Mouse (Mus musculus) G1E (cell line): ENCODE measurements around the gene Pds5a. TPM values are rescaled to one million over a fixed set of nuclear protein-coding genes. Genes with fewer than 3 reads are reported as not detected.
"Not testable (repeated sequence)": the region's sequence is repeated elsewhere in the genome, so short reads cannot be mapped to it uniquely, and the experiment has no call there.

Source experiments
- ATAC-seq: 2 replicates; pipeline ENCODE4 v1.8.0; 2016; ENCODE audit warnings: mild to moderate bottlenecking; ENCODE audit not compliant: insufficient number of reproducible peaks, poor library complexity, low FRiP score, severe bottlenecking; ENCODE audit errors: extremely low read depth
- DNase-seq: peaks from one replicate; pipeline ENCODE4 v3.0.0; 2012; ENCODE audit warnings: low spot score
- H3K27me3 ChIP-seq: 2 replicates; pipeline ENCODE4 v1.6.1; 2012; ENCODE audit warnings: mild to moderate bottlenecking, low read length, inconsistent platforms; ENCODE audit not compliant: insufficient read depth
- H3K36me3 ChIP-seq: replicated peaks from 2 replicates; pipeline ENCODE3; 2012; ENCODE audit warnings: mild to moderate bottlenecking, inconsistent platforms
- H3K4me1 ChIP-seq: 2 replicates; pipeline ENCODE4 v1.6.1; 2012; ENCODE audit warnings: low read depth, low read length, inconsistent platforms, mixed read lengths; ENCODE audit not compliant: insufficient read depth
- H3K4me3 ChIP-seq: 2 replicates; pipeline ENCODE4 v1.5.1; 2012; ENCODE audit warnings: low read depth, mild to moderate bottlenecking, inconsistent platforms, low read length, moderate library complexity, mixed read lengths
- H3K9me3 ChIP-seq: replicated peaks from 2 replicates; pipeline ENCODE4 v1.6.1; 2012; ENCODE audit warnings: inconsistent platforms
- CTCF ChIP-seq: IDR thresholded peaks from 2 replicates; pipeline ENCODE4 v1.5.1; 2012; ENCODE audit warnings: low read depth, low read length, inconsistent platforms, mixed read lengths
- GATA1 ChIP-seq: IDR thresholded peaks from 2 replicates; pipeline ENCODE4 v1.6.1; 2012; ENCODE audit warnings: borderline replicate concordance, low read length, inconsistent platforms, mixed read lengths
- GATA2 ChIP-seq: IDR thresholded peaks from 2 replicates; pipeline ENCODE4 v1.6.1; 2012; ENCODE audit warnings: low read depth, low read length, inconsistent platforms, borderline replicate concordance
- POLR2AphosphoS5 ChIP-seq: IDR thresholded peaks from 2 replicates; pipeline ENCODE4 v1.6.1; 2012; ENCODE audit warnings: low read depth, low read length, inconsistent platforms; ENCODE audit not compliant: insufficient replicate concordance
- TAL1 ChIP-seq: conservative IDR thresholded peaks from 2 replicates; pipeline ENCODE4 v1.6.1; 2012; ENCODE audit warnings: low read depth, low read length, inconsistent platforms, mixed read lengths
- polyA plus RNA-seq: library from polyadenylated mRNA; stranded (reverse); fragments of >175 nt; gene quantifications from 2 replicates; pipeline ENCODE4 v1.2.3, GENCODE M21; 2012
- total RNA-seq, 2 experiments: library from RNA; stranded (forward) in 1 of 2; stranded (reverse) in 1 of 2; fragments of 200-1000 nt in 1 of 2; fragments of >200 nt in 1 of 2; fragmentation: Nextera tagmentation in 1 of 2; gene quantifications; 2 replicates each; pipeline ENCODE4 v1.2.3; 2014 to 2017

The Pds5a gene
- total and polyA plus RNA-seq, 3 experiments, result 22.9 to 441 (median 434) TPM

GRCm38 (mm10) chr5:65698759-65699136, 675 bp upstream of the Pds5a start:
- Histone ChIP-seq H3K4me1 (peaks cover 34% of the 10 kb centered on the region), H3K36me3 (peaks cover 25% of the 10 kb centered on the region), H3K9me3 (no peaks in the 10 kb centered on the region), H3K4me3 (peak overlapping the region; percentile 85), H3K27me3 (no peaks in the 10 kb centered on the region)
- TF ChIP-seq POLR2AphosphoS5 (no peak), CTCF (no peak), GATA1 (no peak), GATA2 (no peak), TAL1 (no peak)
- DNase-seq (no peak), ATAC-seq (no peak)

- ATAC-seq, result no peak
These were observed 612 bp downstream of the Pds5a start for GRCm38 (mm10) chr5:65697486-65697835.

GRCm38 (mm10) chr5:65696821-65697485, 1.1 kb downstream of the Pds5a start:
- peak; percentile 36; the same call in 1 of the 2 replicates for TF ChIP-seq CTCF
- no peak for TF ChIP-seq POLR2AphosphoS5
- DNase-seq, result peak; percentile 23
- ATAC-seq, result no peak
- H3K4me1 ChIP-seq, result peaks cover 35% of the 10 kb centered on the region
- H3K9me3 ChIP-seq, result no peaks in the 10 kb centered on the region
- H3K27me3 ChIP-seq, result no peaks in the 10 kb centered on the region
- peak overlapping the region; percentile 85 for H3K4me3 ChIP-seq
- H3K36me3 ChIP-seq, result peaks cover 41% of the 10 kb centered on the region

More at GRCm38 (mm10) chr5:65697486-65697835, 612 bp downstream of the Pds5a start:
- DNase-seq, result peak; percentile 34
- TF ChIP-seq CTCF (no peak), GATA2 (no peak), GATA1 (no peak), TAL1 (no peak), POLR2AphosphoS5 (no peak)
- H3K4me1 ChIP-seq, result peaks cover 33% of the 10 kb centered on the region
- H3K4me3 ChIP-seq, result peak overlapping the region; percentile 85
- H3K9me3 ChIP-seq, result no peaks in the 10 kb centered on the region
- H3K36me3 ChIP-seq, result peaks cover 36% of the 10 kb centered on the region
- no peaks in the 10 kb centered on the region for H3K27me3 ChIP-seq

DNA sequence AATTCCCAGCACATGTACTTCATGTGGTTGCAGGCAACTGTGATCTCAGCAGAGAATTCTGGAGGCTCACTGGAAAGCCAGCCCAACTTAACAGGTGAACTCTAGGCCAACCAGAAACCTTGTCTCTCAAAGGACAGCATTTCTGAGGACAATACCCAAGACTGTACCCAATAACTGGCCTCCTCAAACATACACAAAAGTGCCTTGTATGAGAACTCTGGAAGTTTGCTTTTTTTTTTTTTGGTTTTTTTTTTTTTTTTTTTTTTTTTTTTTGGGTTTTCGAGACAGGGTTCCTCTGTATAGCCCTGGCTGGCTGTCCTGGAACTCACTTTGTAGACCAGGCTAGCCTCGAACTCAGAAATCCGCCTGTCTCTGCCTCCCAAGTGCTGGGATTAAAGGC, 4.0 kb downstream of the Pds5a start:
- H3K9me3 ChIP-seq, DNase-seq, H3K27me3 ChIP-seq, ATAC-seq, H3K4me3 ChIP-seq: not testable (repeated sequence)
- Histone ChIP-seq H3K36me3 (peaks cover 65% of the 10 kb centered on the region), H3K4me1 (peaks cover 38% of the 10 kb centered on the region)

DNA sequence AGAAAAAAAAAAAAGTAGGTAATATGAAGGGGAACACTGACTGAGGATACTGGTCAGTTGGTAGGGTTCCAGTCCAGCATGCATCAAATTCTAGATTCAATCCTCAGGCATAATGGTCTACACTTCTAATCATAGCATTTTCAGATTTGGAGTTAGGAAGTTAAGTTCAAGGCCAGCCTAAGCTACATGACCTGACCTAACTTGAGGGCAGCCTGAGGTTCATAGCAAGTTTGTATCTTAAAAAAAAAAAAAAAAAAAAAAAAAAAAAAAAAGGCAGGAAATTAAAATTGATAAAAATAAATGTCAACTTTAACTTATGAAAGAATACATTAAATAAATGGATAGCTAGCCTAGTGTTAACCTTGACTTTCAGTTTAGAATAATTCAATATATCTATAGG, 5.1 kb downstream of the Pds5a start:
- no peak for DNase-seq
- H3K27me3 ChIP-seq, result no peaks in the 10 kb centered on the region
- TF ChIP-seq CTCF (no peak), GATA2 (no peak), POLR2AphosphoS5 (no peak), TAL1 (no peak), GATA1 (no peak)
- H3K9me3 ChIP-seq, result no peaks in the 10 kb centered on the region
- peaks cover 73% of the 10 kb centered on the region for H3K36me3 ChIP-seq
- H3K4me1 ChIP-seq, result peaks cover 42% of the 10 kb centered on the region
- no peak for ATAC-seq
- H3K4me3 ChIP-seq, result no peak overlapping the region

GRCm38 (mm10) chr5:65688806-65689205, 9.3 kb downstream of the Pds5a start:
- no peak for DNase-seq
- no peak for TF ChIP-seq TAL1
- no peak for TF ChIP-seq GATA2
- TF ChIP-seq GATA1, result no peak
- no peak for TF ChIP-seq POLR2AphosphoS5
- no peak for TF ChIP-seq CTCF
- Histone ChIP-seq H3K27me3 (no peaks in the 10 kb centered on the region), H3K9me3 (no peaks in the 10 kb centered on the region), H3K4me1 (peaks cover 35% of the 10 kb centered on the region), H3K36me3 (peaks cover 82% of the 10 kb centered on the region), H3K4me3 (peak overlapping the region; percentile 10; the same call in 1 of the 2 replicates)
- no peak for ATAC-seq

- DNase-seq (no peak), ATAC-seq (no peak)
- Histone ChIP-seq H3K9me3 (no peaks in the 10 kb centered on the region), H3K27me3 (no peaks in the 10 kb centered on the region), H3K36me3 (peaks cover 79% of the 10 kb centered on the region), H3K4me3 (no peak overlapping the region), H3K4me1 (peaks cover 28% of the 10 kb centered on the region)
- TF ChIP-seq POLR2AphosphoS5 (no peak), GATA1 (no peak), CTCF (no peak), TAL1 (no peak), GATA2 (no peak)
These were observed 11.3 kb downstream of the Pds5a start for GRCm38 (mm10) chr5:65686806-65687205.
